13 mouse cellular contexts compared by ENCODE assay signal in the genomic region with DNA sequence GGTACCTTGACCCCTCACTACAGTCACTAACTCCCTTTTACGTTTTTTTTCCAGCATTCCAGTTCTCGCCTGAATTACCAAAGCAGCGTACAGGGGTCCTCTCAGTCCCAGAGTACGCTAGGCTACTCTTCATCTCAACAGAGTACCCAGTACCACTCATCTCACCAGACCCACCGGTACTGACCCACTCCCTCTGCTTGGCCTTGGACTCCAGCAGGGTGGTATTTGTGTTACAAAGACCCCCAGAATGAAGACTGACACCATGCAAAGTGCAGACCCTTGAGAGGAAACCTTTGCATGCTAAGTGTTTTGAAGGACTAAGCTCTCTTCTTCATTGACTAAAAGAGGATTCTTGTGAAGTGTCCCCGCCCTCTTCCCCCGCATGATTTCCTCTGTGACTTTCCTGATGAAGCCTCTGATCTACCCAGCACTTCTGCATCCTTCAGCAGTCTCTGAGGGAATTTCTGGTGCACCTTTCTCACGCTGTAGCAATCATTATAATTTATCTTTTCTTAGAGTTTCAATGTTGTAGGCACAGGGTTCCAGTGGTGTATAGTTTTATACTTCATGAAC.
A peak's percentile ranks its signal among the peaks of the same experiment; 100 is the strongest.
DNase-seq lines count a peak whose midpoint lies in the region; ATAC-seq lines count a peak whose summit lies in the region.
"Had no signal": no experiment of that assay in that cellular context is flagged by ENCODE, and none has a peak within 500 bp of the region (broad histone marks: within the 10 kb centered on the region; RNA-seq: fewer than 3 reads in every experiment).

No protein-coding gene starts in this region.

- peak; percentile 12 for ATAC-seq in activated CD4-positive, CD25-positive, alpha-beta regulatory T cell, adult 4 months
- ATAC-seq: forebrain, embryonic 14.5 days; intestine, postnatal 0 days; lung, postnatal 0 days had no signal

- DNase-seq in lung, postnatal 36 days = peak; percentile 48
- DNase-seq in lung, adult 18-20 months = no peak
- peak; percentile 59 for DNase-seq in CD4-positive, CD25-positive, alpha-beta regulatory T cell, adult 2 months (ENCODE audit: low read depth, low spot score)
- peak; percentile 57 for DNase-seq in thymus, postnatal 14 days
- no peak for DNase-seq in cerebellum, adult 9-11 months
- DNase-seq in adrenal gland, postnatal 14 days = no peak
- DNase-seq: cerebellum, adult 8-10 months; left cerebral cortex, postnatal 4 days; liver, embryonic 13.5 days had no signal

Comparison
In these comparisons a context has a peak if more than half of its experiments do, and no peak if none do; other contexts are left out.
1. DNase-seq: peak in lung, postnatal 36 days (single experiment), CD4-positive, CD25-positive, alpha-beta regulatory T cell, adult 2 months (single experiment) and thymus, postnatal 14 days (single experiment); none in lung, adult 18-20 months (0 of 2), cerebellum, adult 9-11 months (single experiment) and adrenal gland, postnatal 14 days (single experiment).